Mouse (Mus musculus): ENCODE measurements around the gene Inpp5b. TPM values are rescaled to one million over a fixed set of nuclear protein-coding genes. Genes with fewer than 3 reads are reported as not detected.

The Inpp5b gene
- polyA plus RNA-seq, 1 experiment from 2014 or later = 58.2 TPM

- H3K27ac ChIP-seq (ENCODE audit: low read depth, low read length) = no peak overlapping the region; the same call in 1 of the 2 replicates
- H3K4me1 ChIP-seq (replicated peaks; ENCODE audit: control insufficient read depth, insufficient read depth, low read length) = peaks cover 49% of the 10 kb centered on the region
- ATAC-seq (replicated peaks; ENCODE audit: low FRiP score) (no peak), DNase-seq (ENCODE audit: low spot score) (no peak)
- H3K36me3 ChIP-seq (ENCODE audit: control insufficient read depth, insufficient read depth, low read length) = 0 out of 2 replicates have a peak, but pooled peaks cover 5% of the 10 kb centered on the region
- H3K9ac ChIP-seq (ENCODE audit: low read depth, low read length) = no peak overlapping the region
- no peaks in the 10 kb centered on the region for H3K27me3 ChIP-seq (replicated peaks; ENCODE audit: control insufficient read depth, insufficient read depth, low read length)
- H3K9me3 ChIP-seq (ENCODE audit: control insufficient read depth, low read length) = no peaks in the 10 kb centered on the region
- WGBS = 49% methylated on average over 2 of the region's 2 CpGs
- H3K4me3 ChIP-seq (ENCODE audit: low read depth, low read length) = no peak overlapping the region
- H3K4me2 ChIP-seq = peak overlapping the region; percentile 4; the same call in 1 of the 2 replicates
These were observed 24.9 kb downstream of the Inpp5b start for GRCm38 (mm10) chr4:124766566-124766940.

GRCm38 (mm10) chr4:124768963-124769591 is 27.4 kb downstream of the Inpp5b start:
- Histone ChIP-seq H3K36me3 (ENCODE audit: control insufficient read depth, insufficient read depth, low read length) (no peaks in the 10 kb centered on the region), H3K27me3 (replicated peaks; ENCODE audit: control insufficient read depth, insufficient read depth, low read length) (no peaks in the 10 kb centered on the region), H3K4me2 (peak overlapping the region; percentile 51), H3K9ac (ENCODE audit: low read depth, low read length) (no peak overlapping the region), H3K4me3 (ENCODE audit: low read depth, low read length) (peak overlapping the region; percentile 25; the same call in 1 of the 2 replicates), H3K9me3 (ENCODE audit: control insufficient read depth, low read length) (no peaks in the 10 kb centered on the region), H3K27ac (ENCODE audit: low read depth, low read length) (peak overlapping the region; percentile 71), H3K4me1 (replicated peaks; ENCODE audit: control insufficient read depth, insufficient read depth, low read length) (peaks cover 72% of the 10 kb centered on the region)
- DNase-seq (ENCODE audit: low spot score) = no peak
- ATAC-seq (replicated peaks; ENCODE audit: low FRiP score) = peak; percentile 79
- 46% methylated on average over 13 of the region's 13 CpGs for WGBS

GRCm38 (mm10) chr4:124770624-124771023 is 29.0 kb downstream of the Inpp5b start:
- Histone ChIP-seq H3K27me3 (replicated peaks; ENCODE audit: control insufficient read depth, insufficient read depth, low read length) (no peaks in the 10 kb centered on the region), H3K36me3 (ENCODE audit: control insufficient read depth, insufficient read depth, low read length) (no peaks in the 10 kb centered on the region), H3K4me3 (ENCODE audit: low read depth, low read length) (no peak overlapping the region), H3K27ac (ENCODE audit: low read depth, low read length) (no peak overlapping the region; the same call in 1 of the 2 replicates), H3K9ac (ENCODE audit: low read depth, low read length) (no peak overlapping the region), H3K4me2 (no peak overlapping the region), H3K4me1 (replicated peaks; ENCODE audit: control insufficient read depth, insufficient read depth, low read length) (peaks cover 83% of the 10 kb centered on the region), H3K9me3 (ENCODE audit: control insufficient read depth, low read length) (no peaks in the 10 kb centered on the region)
- ATAC-seq (replicated peaks; ENCODE audit: low FRiP score) (no peak), DNase-seq (ENCODE audit: low spot score) (no peak)
- WGBS = 70% methylated on average over 5 of the region's 5 CpGs

- Histone ChIP-seq H3K9me3 (ENCODE audit: control insufficient read depth, low read length) (no peaks in the 10 kb centered on the region), H3K4me1 (replicated peaks; ENCODE audit: control insufficient read depth, insufficient read depth, low read length) (peaks cover 72% of the 10 kb centered on the region), H3K27ac (ENCODE audit: low read depth, low read length) (peak overlapping the region; percentile 67), H3K4me3 (ENCODE audit: low read depth, low read length) (no peak overlapping the region), H3K4me2 (peak overlapping the region; percentile 24), H3K36me3 (ENCODE audit: control insufficient read depth, insufficient read depth, low read length) (no peaks in the 10 kb centered on the region), H3K27me3 (replicated peaks; ENCODE audit: control insufficient read depth, insufficient read depth, low read length) (no peaks in the 10 kb centered on the region), H3K9ac (ENCODE audit: low read depth, low read length) (no peak overlapping the region)
- DNase-seq (ENCODE audit: low spot score) (no peak), ATAC-seq (replicated peaks; ENCODE audit: low FRiP score) (0 out of 2 replicates have a peak, but pooled peaks have one; percentile 2)
- 39% methylated on average over 4 of the region's 4 CpGs for WGBS
These were observed 30.5 kb downstream of the Inpp5b start for GRCm38 (mm10) chr4:124772125-124772524.

- Histone ChIP-seq H3K9ac (ENCODE audit: low read depth, low read length) (no peak overlapping the region), H3K36me3 (ENCODE audit: control insufficient read depth, insufficient read depth, low read length) (peaks cover under 1% of the 10 kb centered on the region), H3K27me3 (replicated peaks; ENCODE audit: control insufficient read depth, insufficient read depth, low read length) (no peaks in the 10 kb centered on the region), H3K27ac (ENCODE audit: low read depth, low read length) (no peak overlapping the region), H3K4me2 (0 out of 2 replicates have a peak overlapping the region, but pooled peaks have one; percentile 12), H3K4me1 (replicated peaks; ENCODE audit: control insufficient read depth, insufficient read depth, low read length) (peaks cover 61% of the 10 kb centered on the region), H3K9me3 (ENCODE audit: control insufficient read depth, low read length) (no peaks in the 10 kb centered on the region), H3K4me3 (ENCODE audit: low read depth, low read length) (no peak overlapping the region)
- ATAC-seq (replicated peaks; ENCODE audit: low FRiP score) = no peak
- WGBS = 44% methylated on average over 1 of the region's 2 CpGs
- DNase-seq (ENCODE audit: low spot score) = no peak
These were observed 31.8 kb downstream of the Inpp5b start for GRCm38 (mm10) chr4:124773449-124773848.

- 70% methylated on average over 6 of the region's 6 CpGs for WGBS
- Histone ChIP-seq H3K4me1 (replicated peaks; ENCODE audit: control insufficient read depth, insufficient read depth, low read length) (peaks cover 56% of the 10 kb centered on the region), H3K27ac (ENCODE audit: low read depth, low read length) (peak overlapping the region; percentile 84), H3K9ac (ENCODE audit: low read depth, low read length) (peak overlapping the region; percentile 26; the same call in 1 of the 2 replicates), H3K4me3 (ENCODE audit: low read depth, low read length) (peak overlapping the region; percentile 19; the same call in 1 of the 2 replicates), H3K36me3 (ENCODE audit: control insufficient read depth, insufficient read depth, low read length) (peaks cover 4% of the 10 kb centered on the region), H3K27me3 (replicated peaks; ENCODE audit: control insufficient read depth, insufficient read depth, low read length) (no peaks in the 10 kb centered on the region), H3K4me2 (peak overlapping the region; percentile 65), H3K9me3 (ENCODE audit: control insufficient read depth, low read length) (no peaks in the 10 kb centered on the region)
- DNase-seq (ENCODE audit: low spot score) (no peak), ATAC-seq (replicated peaks; ENCODE audit: low FRiP score) (peak; percentile 19)
These were observed 32.3 kb downstream of the Inpp5b start for GRCm38 (mm10) chr4:124773995-124774394.

- no peaks in the 10 kb centered on the region for H3K27me3 ChIP-seq (replicated peaks; ENCODE audit: control insufficient read depth, insufficient read depth, low read length)
- ATAC-seq (replicated peaks; ENCODE audit: low FRiP score) (peak; percentile 92), DNase-seq (ENCODE audit: low spot score) (no peak)
- H3K4me1 ChIP-seq (replicated peaks; ENCODE audit: control insufficient read depth, insufficient read depth, low read length) = peaks cover 52% of the 10 kb centered on the region
- peak overlapping the region; percentile 19; the same call in 1 of the 2 replicates for H3K4me3 ChIP-seq (ENCODE audit: low read depth, low read length)
- H3K27ac ChIP-seq (ENCODE audit: low read depth, low read length) = peak overlapping the region; percentile 84
- H3K9me3 ChIP-seq (ENCODE audit: control insufficient read depth, low read length) = no peaks in the 10 kb centered on the region
- H3K36me3 ChIP-seq (ENCODE audit: control insufficient read depth, insufficient read depth, low read length) = peaks cover 8% of the 10 kb centered on the region
- H3K4me2 ChIP-seq = peak overlapping the region; percentile 65
- WGBS = 15% methylated on average over 2 of the region's 2 CpGs
- H3K9ac ChIP-seq (ENCODE audit: low read depth, low read length) = peak overlapping the region; percentile 26; the same call in 1 of the 2 replicates
These were observed 32.8 kb downstream of the Inpp5b start for GRCm38 (mm10) chr4:124774429-124774828.

GRCm38 (mm10) chr4:124781361-124781760 is 39.7 kb downstream of the Inpp5b start:
- 93% methylated on average over 7 of the region's 7 CpGs for WGBS
- Histone ChIP-seq H3K27ac (ENCODE audit: low read depth, low read length) (no peak overlapping the region), H3K36me3 (ENCODE audit: control insufficient read depth, insufficient read depth, low read length) (peaks cover 29% of the 10 kb centered on the region)

GRCm38 (mm10) chr4:124782395-124782794 is 40.7 kb downstream of the Inpp5b start:
- no peaks in the 10 kb centered on the region for H3K4me1 ChIP-seq (replicated peaks; ENCODE audit: control insufficient read depth, insufficient read depth, low read length)
- ATAC-seq (replicated peaks; ENCODE audit: low FRiP score) (no peak), DNase-seq (ENCODE audit: low spot score) (no peak)
- no peaks in the 10 kb centered on the region for H3K27me3 ChIP-seq (replicated peaks; ENCODE audit: control insufficient read depth, insufficient read depth, low read length)
- 91% methylated on average over 8 of the region's 8 CpGs for WGBS
- H3K4me3 ChIP-seq (ENCODE audit: low read depth, low read length) = no peak overlapping the region
- H3K9me3 ChIP-seq (ENCODE audit: control insufficient read depth, low read length) = no peaks in the 10 kb centered on the region
- no peak overlapping the region for H3K4me2 ChIP-seq
- H3K36me3 ChIP-seq (ENCODE audit: control insufficient read depth, insufficient read depth, low read length) = peaks cover 40% of the 10 kb centered on the region
- no peak overlapping the region for H3K27ac ChIP-seq (ENCODE audit: low read depth, low read length)
- no peak overlapping the region for H3K9ac ChIP-seq (ENCODE audit: low read depth, low read length)

More at GRCm38 (mm10) chr4:124781361-124781760, 39.7 kb downstream of the Inpp5b start:
- Histone ChIP-seq H3K4me3 (ENCODE audit: low read depth, low read length) (no peak overlapping the region), H3K9ac (ENCODE audit: low read depth, low read length) (no peak overlapping the region), H3K9me3 (ENCODE audit: control insufficient read depth, low read length) (no peaks in the 10 kb centered on the region), H3K27me3 (replicated peaks; ENCODE audit: control insufficient read depth, insufficient read depth, low read length) (no peaks in the 10 kb centered on the region), H3K4me1 (replicated peaks; ENCODE audit: control insufficient read depth, insufficient read depth, low read length) (no peaks in the 10 kb centered on the region), H3K4me2 (no peak overlapping the region)
- no peak for DNase-seq (ENCODE audit: low spot score)
- no peak for ATAC-seq (replicated peaks; ENCODE audit: low FRiP score)
